Mouse (Mus musculus) central nervous system, embryonic 14 days (tissue): ENCODE results near the gene Slc2a13. TPM values are rescaled to one million over a fixed set of nuclear protein-coding genes. Genes with fewer than 3 reads are reported as not detected.

Source experiments
- polyA plus RNA-seq: library from polyadenylated mRNA; depleted of rRNA; stranded (reverse); fragments of >200 nt; gene quantifications from 2 replicates; pipeline ENCODE4 v1.2.3, GENCODE M21; 2012; rRNA removed

The Slc2a13 gene
- 4.2 and 4.5 TPM in 2 replicates for polyA plus RNA-seq

GRCm38 (mm10) chr15:91573111-91573538 is at the start of gene Slc2a13:
Slc2a13 (minus strand) TSS chr15:91573261.

Other genes starting within 250 kb of the Slc2a13 start
- gene Lrrk2, start 99.9 kb upstream of the Slc2a13 start, polyA plus RNA-seq: 2.6 and 2.7 TPM in 2 replicates